Mouse (Mus musculus) T-helper 1 cell (primary cell): ENCODE data around the gene Cdkn1b.

Source experiments
- in situ Hi-C: fragments of 300-600 bp; cut with MboI, MseI; formaldehyde crosslinking; loops from one replicate; pipeline ENCODE4 v1.15.1; 2025; ENCODE audit warnings: high pct_unique_total_duplicates

Gene Cdkn1b

DNA sequence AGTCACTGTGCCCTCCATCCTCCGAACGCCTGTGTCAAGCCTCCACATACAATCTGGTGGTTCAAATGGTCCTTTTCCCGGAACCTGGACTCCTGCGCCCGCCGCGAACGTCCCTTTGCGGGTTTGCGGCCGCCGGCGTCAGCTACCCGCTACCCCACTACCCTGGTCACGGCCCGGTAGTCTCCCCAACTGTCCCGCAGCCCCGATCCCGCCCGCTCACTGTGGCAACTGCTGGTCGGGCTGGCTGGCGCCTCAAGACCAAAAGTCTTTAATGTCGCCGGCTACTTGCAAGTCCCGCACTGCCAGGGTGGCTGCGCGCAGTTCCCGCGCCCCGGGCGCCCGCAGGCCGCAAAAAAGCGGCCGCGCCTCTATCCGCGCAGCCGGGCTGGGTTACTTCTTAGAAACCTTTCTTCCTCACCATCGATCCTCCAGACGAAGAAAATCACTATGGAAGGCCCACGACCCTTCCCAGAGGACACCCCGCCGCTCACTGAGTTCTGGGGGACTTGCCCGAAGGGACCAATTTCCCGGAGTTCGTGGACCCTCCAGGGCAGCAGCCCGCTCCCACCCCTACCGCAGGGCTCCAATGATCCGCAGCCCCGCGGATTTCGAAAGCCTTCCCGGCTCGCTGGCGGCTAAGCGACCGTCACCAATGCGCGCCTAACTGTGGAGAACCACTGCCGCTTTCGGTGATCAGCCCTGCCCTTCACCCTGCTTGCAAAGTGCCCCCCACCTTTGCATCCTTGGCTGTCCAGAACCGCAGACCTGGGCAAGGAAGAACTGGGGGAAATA, 6.8 kb downstream of the Cdkn1b start:
- in situ Hi-C loops = loop anchor here (10.0 kb wide), 1 partner anchor 1628 kb away; no protein-coding TSS in a partner anchor

DNA sequence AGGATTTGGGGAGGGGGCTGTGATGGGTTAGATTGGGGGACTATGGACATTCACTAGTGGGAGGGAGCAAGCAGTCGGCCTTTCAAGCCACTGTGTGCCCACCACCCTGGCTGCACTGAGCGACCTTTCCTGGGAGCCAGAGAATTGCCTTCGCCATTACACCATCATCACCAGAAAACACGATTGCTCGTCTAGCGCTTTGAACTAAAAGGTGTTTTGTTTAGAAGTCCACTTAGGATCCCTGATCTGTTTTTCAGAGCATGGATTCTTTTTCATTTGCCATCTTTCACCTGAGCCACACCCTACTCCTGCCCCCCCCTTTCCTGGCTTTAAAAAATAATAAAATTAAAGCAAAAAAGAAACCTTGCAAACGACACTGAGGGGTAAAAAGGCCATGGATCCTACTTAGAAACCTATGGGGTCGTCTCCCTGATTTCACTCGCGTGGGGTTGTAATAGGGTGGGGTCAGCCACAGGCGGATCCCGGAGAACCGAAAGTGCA, 7.4 kb downstream of the Cdkn1b start:
- in situ Hi-C loops = loop anchor here (10.0 kb wide), 1 partner anchor 1627 kb away; no protein-coding TSS in a partner anchor

DNA sequence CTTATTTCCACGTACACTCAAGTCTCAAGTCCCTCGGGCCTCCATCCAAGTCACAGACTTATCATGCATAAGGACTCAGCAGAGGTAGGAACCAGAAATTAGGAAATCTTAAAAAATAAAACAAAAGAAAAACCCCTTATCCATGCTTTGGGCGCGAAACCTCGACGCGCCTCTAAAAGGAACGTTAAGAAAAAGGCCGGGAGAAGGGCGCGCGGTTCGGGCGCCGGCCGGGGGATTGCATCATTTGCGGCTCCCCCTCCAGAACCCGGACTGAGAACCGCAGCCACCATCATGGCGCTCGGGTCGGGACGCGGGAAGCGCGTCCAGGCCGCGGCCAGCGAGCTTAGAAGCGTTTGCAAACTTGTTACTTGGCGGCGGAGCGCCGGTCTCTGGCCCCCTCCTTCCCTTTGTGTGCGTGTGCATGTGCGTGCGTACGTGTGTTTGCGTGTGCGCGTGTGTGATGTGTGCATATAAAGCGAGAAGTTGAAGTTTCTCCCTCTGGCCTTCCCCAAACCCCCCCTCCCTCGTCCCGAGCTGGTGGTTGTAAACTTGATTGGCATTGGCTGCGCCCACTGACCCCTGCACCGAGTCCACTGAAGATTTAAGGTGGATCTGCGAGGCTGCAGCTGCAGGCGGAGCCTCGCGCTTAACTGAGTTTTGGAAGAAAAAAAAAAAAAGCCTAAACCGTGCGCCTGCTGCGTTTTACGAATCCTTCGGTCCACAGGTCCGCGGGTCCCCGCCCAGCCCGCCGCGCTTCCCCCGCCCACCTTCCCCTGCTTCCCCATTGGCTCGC, 8.1 kb downstream of the Cdkn1b start:
- in situ Hi-C loops = loop anchor here (10.0 kb wide), 1 partner anchor 1627 kb away; no protein-coding TSS in a partner anchor

- in situ Hi-C loops = loop anchor here (10.0 kb wide), 1 partner anchor 1626 kb away; no protein-coding TSS in a partner anchor
Observed at GRCm38 (mm10) chr6:134928889-134929310, 8.7 kb downstream of the Cdkn1b start.

DNA sequence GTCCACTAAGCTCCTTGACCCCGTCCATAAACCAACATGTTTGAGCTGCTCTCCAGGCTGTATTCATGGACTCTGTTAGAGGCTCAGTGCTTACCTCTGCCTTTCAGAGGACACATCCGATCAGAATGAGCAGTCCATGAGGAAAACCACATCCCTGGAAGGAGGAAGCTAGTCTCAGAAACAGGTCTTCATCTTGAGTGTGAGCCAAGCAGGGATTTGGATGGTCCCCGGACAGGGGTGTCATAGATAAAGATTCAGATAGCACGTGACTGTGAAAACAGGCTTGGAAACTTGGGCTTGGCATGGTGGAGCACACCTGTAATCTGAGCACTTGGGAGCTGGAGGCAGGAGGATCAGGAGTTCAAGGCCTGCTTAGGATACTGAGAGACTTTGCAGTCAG, 9.7 kb downstream of the Cdkn1b start:
- in situ Hi-C loops = loop anchor here (5.0 to 10.0 kb wide), 2 partner anchors 33 to 1625 kb away; partner anchors contain the start of gene Gpr19

DNA sequence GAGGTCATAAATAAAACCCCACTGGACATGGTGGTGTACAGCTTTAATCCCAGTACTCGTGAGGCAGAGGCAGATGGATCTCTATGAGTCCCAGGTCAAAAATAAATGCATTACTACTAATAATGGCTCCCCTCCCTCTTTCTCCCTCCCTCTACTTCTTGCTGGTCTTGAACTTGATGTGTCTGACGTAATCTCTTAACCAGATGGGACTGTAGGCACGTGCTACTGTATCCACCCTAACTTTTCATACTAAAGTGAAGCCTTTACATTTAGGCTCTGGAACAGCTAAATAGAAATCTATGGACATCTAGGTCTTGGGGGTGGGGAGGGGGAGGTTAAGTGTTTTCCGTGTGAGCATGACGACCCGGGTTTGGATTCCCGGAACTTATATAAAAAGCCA, 10.2 kb downstream of the Cdkn1b start:
- in situ Hi-C loops = loop anchor here (5.0 kb wide), 1 partner anchor 33 kb away; the partner anchor contains the start of gene Gpr19

DNA sequence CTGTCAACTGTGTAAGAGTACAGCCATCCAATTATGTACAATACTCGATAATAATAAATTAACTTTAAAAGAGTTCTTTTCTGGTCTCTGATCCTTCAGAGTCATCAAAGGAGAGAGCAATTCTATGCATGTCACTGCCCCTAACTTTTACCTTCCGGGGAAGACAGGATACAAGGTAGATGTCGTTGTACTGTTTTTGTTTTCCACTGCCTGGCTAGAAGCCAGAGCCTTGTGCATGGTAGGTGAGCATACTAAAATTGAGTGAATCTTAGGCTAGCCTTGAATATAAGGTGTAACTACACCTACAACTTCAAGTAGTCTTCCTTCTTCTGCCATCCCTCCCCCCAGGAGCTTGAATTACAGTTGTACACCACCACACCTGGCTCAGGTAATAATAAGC, 10.9 kb downstream of the Cdkn1b start:
- in situ Hi-C loops = loop anchor here (5.0 kb wide), 1 partner anchor 34 kb away; the partner anchor contains the start of gene Gpr19

GRCm38 (mm10) chr6:134932486-134933206, 12.4 kb downstream of the Cdkn1b start:
- in situ Hi-C loops = loop anchor here (5.0 kb wide), 1 partner anchor 35 kb away; the partner anchor contains the start of gene Gpr19

DNA sequence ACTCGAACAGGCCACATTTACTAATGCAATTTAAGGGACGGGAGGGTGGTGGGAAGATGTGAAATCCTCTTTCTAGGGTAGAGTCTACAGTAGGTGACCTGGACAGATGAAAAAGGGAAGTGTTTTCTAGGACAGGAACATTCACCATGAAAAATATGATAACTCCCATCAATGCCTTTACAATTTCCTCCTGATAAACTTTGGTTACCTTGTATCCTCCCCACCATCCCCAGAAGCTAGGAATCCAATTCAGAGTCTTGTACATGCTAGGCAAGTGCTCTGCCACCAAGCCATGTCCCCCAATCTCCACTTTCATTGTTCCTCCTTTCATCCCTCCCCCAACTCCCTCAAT, 13.0 kb downstream of the Cdkn1b start:
- in situ Hi-C loops = loop anchor here (5.0 kb wide), 1 partner anchor 36 kb away; the partner anchor contains the start of gene Gpr19

DNA sequence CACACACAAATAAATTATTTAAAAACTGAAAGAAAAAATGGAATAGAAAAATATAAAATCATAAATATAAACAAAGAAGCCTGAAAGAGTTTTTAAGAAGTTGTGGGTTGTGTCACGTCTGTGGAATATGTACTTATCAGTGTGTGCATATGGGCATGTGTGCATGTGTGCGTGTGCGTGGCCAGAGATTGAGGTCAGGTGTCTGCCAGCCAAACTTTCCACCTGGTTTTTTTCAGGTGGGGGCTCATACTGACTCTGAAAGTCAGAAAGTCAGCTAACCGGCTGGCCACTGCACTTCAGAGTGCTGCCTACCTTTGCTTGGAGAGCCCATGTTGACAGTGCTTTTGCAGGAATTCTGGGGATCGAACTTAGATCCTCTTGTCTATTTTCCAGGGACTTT, 14.1 kb downstream of the Cdkn1b start:
- in situ Hi-C loops = loop anchor here (5.0 kb wide), 1 partner anchor 37 kb away; the partner anchor contains the start of gene Gpr19

DNA sequence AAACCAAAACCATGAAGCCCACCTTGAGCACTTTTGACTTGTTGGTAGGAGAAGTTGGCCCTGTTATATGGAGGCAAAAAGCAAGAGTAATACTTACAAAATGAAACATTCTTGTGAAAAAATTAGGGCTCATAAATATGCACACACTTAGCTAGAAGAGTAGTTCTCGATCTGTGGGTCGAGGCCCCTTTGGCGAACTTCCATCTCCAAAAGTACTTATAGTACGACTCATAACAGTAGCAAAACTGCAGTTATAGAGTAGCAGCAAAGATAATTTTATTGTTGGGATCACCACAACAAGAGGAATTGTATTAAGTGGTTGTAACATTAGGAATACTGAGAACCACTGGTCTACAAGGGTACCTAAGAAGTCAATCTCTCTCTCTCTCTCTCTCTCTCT, 19.6 kb downstream of the Cdkn1b start:
- in situ Hi-C loops = loop anchor here (10.0 kb wide), 1 partner anchor 65 kb away; no protein-coding TSS in a partner anchor

GRCm38 (mm10) chr6:134943759-134944407, 23.7 kb downstream of the Cdkn1b start:
- in situ Hi-C loops = loop anchor here (10.0 kb wide), 1 partner anchor 69 kb away; no protein-coding TSS in a partner anchor

DNA sequence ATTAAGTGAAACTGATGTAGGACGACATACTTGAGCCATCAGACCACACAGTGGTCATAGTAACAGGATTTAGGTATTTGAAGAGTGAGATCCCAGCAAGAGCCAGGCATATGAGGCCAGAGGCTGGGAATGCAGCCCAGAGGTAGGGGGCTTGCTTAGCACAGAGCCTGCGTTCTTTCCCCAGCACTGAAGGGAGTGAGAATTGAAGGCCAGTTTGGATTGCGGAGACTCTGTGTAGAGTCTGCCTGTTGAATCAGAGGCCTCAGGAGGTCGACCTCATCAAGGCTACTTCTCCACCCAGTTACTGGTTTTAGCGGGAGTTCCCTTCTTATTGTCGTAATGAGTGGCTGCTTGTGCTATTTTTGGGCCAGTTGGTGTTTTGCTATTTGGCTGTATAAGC, 25.9 kb downstream of the Cdkn1b start:
- in situ Hi-C loops = loop anchor here (10.0 kb wide), 1 partner anchor 71 kb away; no protein-coding TSS in a partner anchor

DNA sequence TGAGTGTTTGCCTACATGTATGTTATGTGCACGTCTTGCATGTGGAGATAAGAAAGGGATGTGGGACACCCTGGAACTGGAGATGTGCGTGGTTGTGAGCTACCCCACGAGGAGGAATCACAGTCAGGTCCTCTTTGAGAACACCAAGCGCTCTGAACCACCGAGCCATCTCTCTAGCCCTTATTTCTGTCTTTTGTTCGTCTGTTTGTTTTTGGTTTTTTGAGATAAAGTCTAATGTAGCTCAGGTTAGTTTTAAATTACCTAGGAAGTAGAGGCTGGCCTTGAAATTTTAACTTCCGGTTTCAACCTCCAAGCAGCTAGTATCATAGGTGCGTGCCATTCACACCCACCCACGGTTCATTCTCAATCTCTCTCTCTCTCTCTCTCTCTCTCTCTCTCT, 26.7 kb downstream of the Cdkn1b start:
- in situ Hi-C loops = loop anchor here (10.0 kb wide), 1 partner anchor 72 kb away; no protein-coding TSS in a partner anchor

GRCm38 (mm10) chr6:134947311-134948087, 27.3 kb downstream of the Cdkn1b start:
- in situ Hi-C loops = loop anchor here (10.0 kb wide), 1 partner anchor 73 kb away; no protein-coding TSS in a partner anchor

DNA sequence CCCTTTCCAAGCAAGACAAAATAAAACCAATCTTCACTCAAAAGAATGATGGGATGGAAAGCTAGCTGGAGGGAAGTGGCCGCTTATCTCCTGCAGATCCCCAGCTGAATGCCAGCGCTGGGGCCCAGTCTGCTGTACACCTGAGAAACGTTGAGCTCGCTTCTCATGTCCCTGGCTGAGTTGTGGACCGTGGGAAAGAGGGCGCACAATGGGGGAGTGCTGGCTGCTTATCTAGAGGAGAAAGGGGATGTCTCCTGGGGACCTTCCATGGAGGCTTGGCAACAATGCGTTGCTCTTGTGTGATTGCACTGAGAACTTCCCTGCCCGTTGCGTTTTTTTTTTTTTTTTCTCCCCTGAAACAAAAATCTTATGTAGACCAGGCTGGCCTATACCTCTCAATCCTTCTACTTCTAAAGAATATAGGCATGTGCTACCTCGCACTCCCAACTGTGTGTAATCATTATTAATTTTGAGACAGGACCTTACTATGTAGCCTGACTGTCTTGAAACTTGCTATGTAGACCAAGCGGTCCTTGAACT, 28.4 kb downstream of the Cdkn1b start:
- in situ Hi-C loops = loop anchor here (10.0 kb wide), 1 partner anchor 74 kb away; no protein-coding TSS in a partner anchor

DNA sequence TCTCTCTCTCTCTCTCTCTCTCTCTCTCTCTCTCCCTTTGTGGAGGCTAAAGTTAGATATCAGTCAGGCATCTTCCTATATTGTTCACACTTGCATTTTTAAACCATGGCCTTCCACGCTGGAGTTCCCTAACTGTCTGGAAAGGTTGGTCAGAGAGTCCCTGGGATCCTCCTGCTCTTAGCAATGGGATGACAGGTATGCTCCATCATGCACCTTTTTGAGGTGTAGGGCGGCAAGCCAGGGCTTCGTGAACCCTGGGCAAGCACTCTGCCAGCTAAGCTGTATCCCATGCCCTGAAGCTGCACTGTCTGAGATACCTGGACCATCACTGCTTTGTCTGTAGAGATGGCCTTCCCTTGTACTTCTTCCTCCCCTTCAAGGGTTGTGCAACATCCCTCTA, 29.0 kb downstream of the Cdkn1b start:
- in situ Hi-C loops = loop anchor here (10.0 kb wide), 1 partner anchor 74 kb away; no protein-coding TSS in a partner anchor

GRCm38 (mm10) chr6:134951364-134951763, 31.2 kb downstream of the Cdkn1b start:
- in situ Hi-C loops = no loop called here

DNA sequence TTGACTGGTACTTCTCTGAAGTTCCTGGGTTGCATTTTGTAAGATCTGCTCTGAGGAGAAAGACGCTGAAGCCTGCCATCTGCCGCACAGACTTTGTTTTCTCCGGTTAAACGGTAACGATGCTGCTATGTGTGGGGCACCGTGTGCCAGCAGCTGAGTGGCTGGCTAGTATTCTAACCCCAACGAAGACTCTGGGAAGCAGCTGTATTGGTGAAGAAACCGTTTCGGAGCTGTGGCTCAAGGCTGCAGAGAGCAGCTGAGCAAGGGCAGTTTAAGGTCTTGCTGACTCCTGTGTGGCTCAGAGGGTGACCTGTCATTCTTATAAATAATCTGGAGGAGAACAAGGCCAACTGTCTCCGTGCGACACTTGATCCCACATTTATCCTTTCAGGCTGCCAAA, 33.8 kb downstream of the Cdkn1b start:
- in situ Hi-C loops = no loop called here
